Mouse (Mus musculus): ENCODE results near the gene Dip2c. TPM values are rescaled to one million over a fixed set of nuclear protein-coding genes. Genes with fewer than 3 reads are reported as not detected.

The Dip2c gene
- total RNA-seq, 2 experiments from 2014 or later = 25.1 to 26.9 TPM

DNA sequence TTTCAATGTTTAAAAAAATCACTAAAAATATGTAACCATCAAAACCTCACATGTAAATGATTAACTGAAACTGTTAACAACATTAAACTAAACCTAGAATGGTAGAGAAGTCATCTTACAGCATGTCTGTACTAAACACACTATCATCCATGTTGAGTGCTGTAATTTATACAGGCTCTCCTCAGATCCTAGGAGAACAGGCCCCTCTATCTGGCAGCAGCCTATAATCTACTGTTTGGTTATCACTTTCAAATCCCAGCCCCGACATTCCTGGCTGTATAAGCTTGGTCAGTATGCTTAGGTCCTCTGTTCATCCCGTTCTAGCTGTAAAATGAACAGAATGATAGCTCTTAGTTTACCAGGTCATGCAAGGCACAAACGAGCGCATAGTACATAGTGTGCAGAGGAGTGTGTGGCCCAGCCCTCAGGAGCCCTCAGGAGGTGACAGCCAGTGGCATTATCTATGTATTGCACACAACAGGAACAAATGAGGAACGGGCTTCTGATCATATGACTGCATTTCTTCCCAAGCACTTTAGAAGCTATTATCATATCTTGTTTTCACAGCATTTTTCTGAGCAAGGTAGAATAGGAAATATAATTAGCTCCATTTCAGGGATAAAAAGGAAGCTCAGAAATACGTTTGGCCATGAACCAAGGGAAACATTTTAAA is 437.3 kb downstream of the Dip2c start:
- DNase-seq (ENCODE audit: low spot score in 2 of 2) = no peak

DNA sequence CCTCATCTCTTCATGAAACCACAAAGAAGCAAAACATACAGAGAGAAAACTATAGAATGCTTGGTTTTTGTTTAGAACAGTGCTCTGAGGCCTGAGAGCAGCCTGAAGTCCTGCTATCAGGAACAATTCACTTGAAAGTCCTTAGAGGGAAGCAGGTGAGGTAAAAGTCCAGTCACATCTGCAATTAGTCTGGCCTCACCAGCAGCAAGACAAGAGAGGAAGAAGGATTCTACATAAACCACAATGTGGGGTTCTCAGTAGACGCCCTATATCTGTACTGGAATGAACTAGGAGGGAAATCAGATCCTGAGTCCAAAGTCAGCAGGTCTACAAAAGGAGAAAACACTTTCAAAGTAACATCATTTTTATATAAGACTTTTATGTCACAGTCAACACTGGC is 438.9 kb downstream of the Dip2c start:
- no peak for DNase-seq (ENCODE audit: low spot score in 2 of 2)

Other genes with a start within 250 kb of the Dip2c start
- 10 to 100 TPM; 80.8 to 88.5 TPM for gene Larp4b, start 182.6 kb upstream of the Dip2c start, total RNA-seq (2021)

All from adrenal gland, postnatal 4 days (tissue).